Mouse (Mus musculus): Measurements from ENCODE around the gene Itgb3bp. TPM values are rescaled to one million over a fixed set of nuclear protein-coding genes. Genes with fewer than 3 reads are reported as not detected.
A peak's percentile ranks its signal among the peaks of the same experiment; 100 is the strongest.

The Itgb3bp gene
- polyA plus RNA-seq, 1 experiment from 2014 or later: 12.2 TPM

GRCm38 (mm10) chr4:99930518-99931239, 1.1 kb upstream of the Itgb3bp start:
- Histone ChIP-seq H3K27ac (0 out of 2 replicates have a peak overlapping the region, but pooled peaks have one; percentile 20), H3K4me2 (peak overlapping the region; percentile 96), H3K4me1 (peaks cover 17% of the 10 kb centered on the region; the same call in 1 of the 2 replicates), H3K9ac (no peak overlapping the region), H3K4me3 (peak overlapping the region; percentile 73), H3K36me3 (replicated peaks) (no peaks in the 10 kb centered on the region), H3K27me3 (replicated peaks) (0 out of 2 replicates have a peak, but pooled peaks cover 2% of the 10 kb centered on the region), H3K9me3 (no peaks in the 10 kb centered on the region)
- ATAC-seq (replicated peaks): no peak
- WGBS: 46% methylated on average over 10 of the region's 10 CpGs

- peak; percentile 92 for ATAC-seq (replicated peaks)
- Histone ChIP-seq H3K9me3 (no peaks in the 10 kb centered on the region), H3K4me3 (peak within 1 kb of the TSS; percentile 73), H3K27me3 (replicated peaks) (0 out of 2 replicates have a peak, but pooled peaks cover 2% of the 10 kb centered on the region), H3K4me2 (peak within 1 kb of the TSS; percentile 96), H3K27ac (peak within 1 kb of the TSS; percentile 93), H3K9ac (peak within 1 kb of the TSS; percentile 80), H3K36me3 (replicated peaks) (no peaks in the 10 kb centered on the region), H3K4me1 (peaks cover 17% of the 10 kb centered on the region; the same call in 1 of the 2 replicates)
- WGBS: 5% methylated on average over 23 of the region's 23 CpGs
Measured at GRCm38 (mm10) chr4:99929149-99929612, 432 bp downstream of the Itgb3bp start, which contains the start of gene Pgm1. Pgm1 (plus strand) TSS chr4:99929414.

- no peaks in the 10 kb centered on the region for H3K9me3 ChIP-seq
- no peak overlapping the region for H3K9ac ChIP-seq
- peak overlapping the region; percentile 96 for H3K4me2 ChIP-seq
- peaks cover 17% of the 10 kb centered on the region; the same call in 1 of the 2 replicates for H3K4me1 ChIP-seq
- 0 out of 2 replicates have a peak, but pooled peaks cover 2% of the 10 kb centered on the region for H3K27me3 ChIP-seq (replicated peaks)
- H3K36me3 ChIP-seq (replicated peaks): no peaks in the 10 kb centered on the region
- WGBS: 83% methylated on average over 6 of the region's 6 CpGs
- no peak for ATAC-seq (replicated peaks)
- no peak overlapping the region for H3K27ac ChIP-seq
- H3K4me3 ChIP-seq: no peak overlapping the region
Measured at GRCm38 (mm10) chr4:99928521-99928920, 1.1 kb downstream of the Itgb3bp start.

GRCm38 (mm10) chr4:99926380-99926779, 3.2 kb downstream of the Itgb3bp start:
- WGBS: 93% methylated on average over 4 of the region's 4 CpGs
- Histone ChIP-seq H3K27ac (no peak overlapping the region), H3K9me3 (no peaks in the 10 kb centered on the region)

GRCm38 (mm10) chr4:99913894-99914451, 15.6 kb downstream of the Itgb3bp start:
- Histone ChIP-seq H3K27me3 (replicated peaks) (no peaks in the 10 kb centered on the region), H3K27ac (no peak overlapping the region), H3K36me3 (replicated peaks) (no peaks in the 10 kb centered on the region), H3K4me1 (no peaks in the 10 kb centered on the region), H3K4me2 (no peak overlapping the region), H3K4me3 (no peak overlapping the region), H3K9ac (no peak overlapping the region), H3K9me3 (no peaks in the 10 kb centered on the region)
- no peak for ATAC-seq (replicated peaks)
- WGBS: 68% methylated on average over 4 of the region's 4 CpGs

More at GRCm38 (mm10) chr4:99926380-99926779, 3.2 kb downstream of the Itgb3bp start:
- ATAC-seq (replicated peaks): no peak
- H3K4me2 ChIP-seq: no peak overlapping the region
- H3K4me3 ChIP-seq: no peak overlapping the region
- H3K4me1 ChIP-seq: peaks cover 15% of the 10 kb centered on the region; the same call in 1 of the 2 replicates
- no peaks in the 10 kb centered on the region for H3K36me3 ChIP-seq (replicated peaks)
- H3K27me3 ChIP-seq (replicated peaks): 0 out of 2 replicates have a peak, but pooled peaks cover 2% of the 10 kb centered on the region
- no peak overlapping the region for H3K9ac ChIP-seq

- no peaks in the 10 kb centered on the region for H3K36me3 ChIP-seq (replicated peaks)
- no peak overlapping the region for H3K9ac ChIP-seq
- H3K4me3 ChIP-seq: no peak overlapping the region
- H3K4me2 ChIP-seq: no peak overlapping the region
- no peak overlapping the region for H3K27ac ChIP-seq
- no peaks in the 10 kb centered on the region for H3K4me1 ChIP-seq
- H3K27me3 ChIP-seq (replicated peaks): no peaks in the 10 kb centered on the region
- no peaks in the 10 kb centered on the region for H3K9me3 ChIP-seq
- ATAC-seq (replicated peaks): no peak
Measured at GRCm38 (mm10) chr4:99882405-99882804, 47.2 kb downstream of the Itgb3bp start.

- H3K36me3 ChIP-seq (replicated peaks): no peaks in the 10 kb centered on the region
- no peak overlapping the region for H3K4me3 ChIP-seq
- no peaks in the 10 kb centered on the region for H3K4me1 ChIP-seq
- no peak overlapping the region for H3K9ac ChIP-seq
- H3K27ac ChIP-seq: no peak overlapping the region
- no peaks in the 10 kb centered on the region for H3K27me3 ChIP-seq (replicated peaks)
- ATAC-seq (replicated peaks): no peak
- H3K4me2 ChIP-seq: no peak overlapping the region
- H3K9me3 ChIP-seq: no peaks in the 10 kb centered on the region
Measured at GRCm38 (mm10) chr4:99881882-99882281, 47.7 kb downstream of the Itgb3bp start.

- no peaks in the 10 kb centered on the region for H3K27me3 ChIP-seq (replicated peaks)
- H3K9ac ChIP-seq: peak within 1 kb of the TSS; percentile 74
- peak within 1 kb of the TSS; percentile 71 for H3K4me3 ChIP-seq
- H3K9me3 ChIP-seq: no peaks in the 10 kb centered on the region
- under 1% methylated on average over 48 of the region's 48 CpGs for WGBS
- H3K27ac ChIP-seq: peak within 1 kb of the TSS; percentile 100
- no peaks in the 10 kb centered on the region for H3K36me3 ChIP-seq (replicated peaks)
- peak within 1 kb of the TSS; percentile 60 for H3K4me2 ChIP-seq
- peak; percentile 94 for ATAC-seq (replicated peaks)
- peaks cover 11% of the 10 kb centered on the region for H3K4me1 ChIP-seq
Measured at GRCm38 (mm10) chr4:99829094-99830073, 100.2 kb downstream of the Itgb3bp start, which contains the start of gene Efcab7. Efcab7 (plus strand) TSS chr4:99829198.

- peak overlapping the region; percentile 74 for H3K9ac ChIP-seq
- ATAC-seq (replicated peaks): no peak
- H3K27me3 ChIP-seq (replicated peaks): no peaks in the 10 kb centered on the region
- peak overlapping the region; percentile 71 for H3K4me3 ChIP-seq
- no peaks in the 10 kb centered on the region for H3K9me3 ChIP-seq
- 0% methylated on average over 7 of the region's 7 CpGs for WGBS
- peak overlapping the region; percentile 100 for H3K27ac ChIP-seq
- H3K4me2 ChIP-seq: peak overlapping the region; percentile 60
- no peaks in the 10 kb centered on the region for H3K36me3 ChIP-seq (replicated peaks)
- peaks cover 11% of the 10 kb centered on the region for H3K4me1 ChIP-seq
Measured at GRCm38 (mm10) chr4:99828739-99829093, 100.9 kb downstream of the Itgb3bp start.

GRCm38 (mm10) chr4:99828337-99828736, 101.3 kb downstream of the Itgb3bp start:
- Histone ChIP-seq H3K9me3 (no peaks in the 10 kb centered on the region), H3K9ac (peak overlapping the region; percentile 74; the same call in 1 of the 2 replicates), H3K27ac (no peak overlapping the region), H3K27me3 (replicated peaks) (no peaks in the 10 kb centered on the region), H3K4me2 (peak overlapping the region; percentile 60), H3K4me1 (peaks cover 11% of the 10 kb centered on the region), H3K4me3 (peak overlapping the region; percentile 71), H3K36me3 (replicated peaks) (no peaks in the 10 kb centered on the region)
- WGBS: 40% methylated on average over 4 of the region's 4 CpGs
- no peak for ATAC-seq (replicated peaks)

- WGBS: 88% methylated on average over 7 of the region's 7 CpGs
- Histone ChIP-seq H3K27me3 (replicated peaks) (no peaks in the 10 kb centered on the region), H3K36me3 (replicated peaks) (no peaks in the 10 kb centered on the region), H3K4me2 (no peak overlapping the region), H3K9ac (no peak overlapping the region), H3K4me1 (no peaks in the 10 kb centered on the region), H3K27ac (no peak overlapping the region), H3K4me3 (no peak overlapping the region), H3K9me3 (no peaks in the 10 kb centered on the region)
- ATAC-seq (replicated peaks): no peak
Measured at GRCm38 (mm10) chr4:99816697-99817460, 112.7 kb downstream of the Itgb3bp start.

Measured in midbrain, embryonic 15.5 days (tissue).